Mouse (Mus musculus) kidney, adult 18-20 months (tissue): Measurements from ENCODE around the gene Auts2.
A peak's percentile ranks its signal among the peaks of the same experiment; 100 is the strongest.

Experiments used
- DNase-seq: peaks from one replicate; pipeline ENCODE4 v3.0.0; 2021

Gene Auts2

DNA sequence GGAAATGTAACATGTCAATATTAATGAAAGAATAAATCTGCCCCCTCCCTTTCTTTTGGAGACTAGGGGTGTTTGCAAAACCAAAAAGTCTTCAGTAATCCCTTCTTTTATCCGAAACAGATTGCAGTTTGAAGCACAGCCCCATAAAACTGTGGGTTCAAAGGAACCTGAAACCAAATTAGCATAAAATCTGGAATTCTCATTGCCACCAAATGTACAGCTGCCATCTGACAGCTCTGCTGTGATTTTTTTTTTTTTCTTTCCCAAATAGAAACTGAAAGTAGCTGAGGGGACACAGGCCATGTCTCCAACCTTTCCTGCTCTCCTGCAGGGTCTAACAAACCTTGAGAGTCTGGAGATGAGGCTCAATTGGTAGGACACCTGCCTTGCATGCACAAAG lies 996.7 kb downstream of the Auts2 start:
- no peak for DNase-seq

GRCm38 (mm10) chr5:131544381-131544780 lies 998.8 kb downstream of the Auts2 start:
- no peak for DNase-seq

DNA sequence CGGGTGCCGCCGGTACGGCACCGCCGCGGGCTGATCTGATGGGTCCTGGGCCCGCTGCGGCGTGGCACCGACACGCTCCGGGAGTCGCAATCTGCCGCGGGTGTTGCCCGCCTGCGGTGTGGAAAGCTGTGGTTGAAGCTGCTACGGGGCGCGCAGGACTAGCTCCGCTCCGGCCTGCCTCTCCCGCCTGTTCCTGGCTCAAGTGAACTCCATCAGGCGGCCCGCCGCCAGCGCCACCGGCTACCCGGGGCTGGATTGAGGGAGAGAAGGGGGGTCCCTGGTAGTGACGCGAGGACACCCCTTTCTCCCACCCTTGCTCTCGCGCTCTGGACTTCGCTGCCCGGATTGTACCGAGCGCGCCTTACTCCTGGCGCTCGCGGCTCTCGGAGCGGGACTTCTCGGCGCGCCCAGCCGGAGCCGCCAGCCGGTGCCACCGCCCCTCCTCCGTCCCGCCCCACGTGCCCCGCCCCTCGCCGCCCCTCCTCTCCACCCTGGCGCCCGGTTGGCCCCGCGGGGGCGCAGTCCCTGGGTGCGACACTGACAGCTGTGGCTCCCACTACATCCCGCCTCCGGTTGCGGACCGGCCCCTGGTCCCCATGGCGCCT lies 1004.7 kb downstream of the Auts2 start:
- DNase-seq = peak; percentile 67

GRCm38 (mm10) chr5:131537831-131538310 lies 1005.3 kb downstream of the Auts2 start:
- peak; percentile 46 for DNase-seq

DNA sequence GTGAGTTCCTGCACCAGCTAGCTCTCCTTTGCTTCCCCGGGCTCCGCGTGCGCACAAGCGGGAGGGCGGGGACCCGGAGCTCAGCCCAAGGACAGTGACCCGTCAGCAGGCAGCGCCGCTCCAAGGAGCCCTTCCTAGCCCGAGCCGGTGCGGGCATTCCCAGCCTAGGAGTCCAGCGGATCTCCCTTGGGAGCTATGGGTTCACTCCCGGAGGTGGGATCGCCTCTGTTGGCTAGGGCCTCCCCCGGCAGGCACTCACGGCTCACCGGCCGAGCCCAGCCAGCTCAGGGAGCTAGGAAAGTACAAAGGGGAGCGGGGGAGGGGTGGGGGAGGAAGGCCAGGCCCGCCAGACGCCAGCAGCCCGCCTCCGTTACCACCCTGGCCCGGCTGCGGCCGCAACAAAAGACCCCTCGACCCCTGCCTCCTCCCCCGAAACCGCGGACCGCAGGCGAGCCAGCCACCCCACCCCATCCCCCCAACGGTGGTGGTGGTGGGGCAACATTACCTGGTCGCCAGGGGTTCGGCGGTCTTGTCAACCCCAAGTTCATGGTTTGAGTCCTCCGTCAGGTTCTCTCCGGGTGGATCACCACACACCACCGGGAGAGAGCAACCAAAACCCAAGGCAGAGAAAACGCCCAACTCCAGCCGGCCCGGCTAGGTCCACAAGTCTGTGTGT lies 1005.9 kb downstream of the Auts2 start:
- peak; percentile 67 for DNase-seq

DNA sequence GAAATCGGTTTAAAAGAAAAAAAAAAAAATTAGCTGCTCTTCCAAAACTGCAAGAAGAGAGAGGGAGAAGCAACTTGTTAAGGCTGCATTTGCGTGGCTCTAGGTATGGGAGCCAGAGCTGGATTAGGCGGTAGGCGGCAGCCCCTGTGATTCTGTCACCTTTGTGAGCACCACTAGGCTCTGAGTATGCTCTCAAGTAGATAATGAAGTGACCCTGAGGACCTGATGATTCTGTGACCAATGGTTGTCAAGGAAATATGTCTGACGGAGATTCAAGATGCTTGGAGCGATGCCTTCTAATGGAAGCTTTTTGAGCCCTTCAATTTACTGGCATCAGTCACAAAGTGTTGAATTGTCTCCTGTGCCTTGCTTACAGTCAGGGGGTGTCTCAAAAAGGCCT lies 1007.4 kb downstream of the Auts2 start:
- DNase-seq = no peak

DNA sequence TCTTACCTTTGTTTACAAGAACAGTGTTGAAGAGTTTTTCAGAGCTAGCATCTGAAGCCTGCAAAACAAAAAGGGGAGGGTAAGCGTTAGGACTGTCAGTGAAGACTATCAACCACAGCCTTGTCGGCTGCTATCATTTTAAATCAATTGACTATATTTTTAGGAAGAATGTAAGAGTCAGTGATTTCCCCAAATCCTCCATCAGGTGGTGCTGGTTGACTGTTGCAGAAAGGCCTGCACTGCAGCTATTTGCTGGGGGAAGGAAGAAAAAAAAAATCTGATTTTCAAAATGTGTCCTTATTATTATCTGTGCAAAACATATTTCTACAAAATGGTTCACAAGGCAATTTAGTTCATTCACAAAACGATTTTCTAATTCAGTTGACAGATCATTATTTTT lies 1009.3 kb downstream of the Auts2 start:
- peak; percentile 22 for DNase-seq

DNA sequence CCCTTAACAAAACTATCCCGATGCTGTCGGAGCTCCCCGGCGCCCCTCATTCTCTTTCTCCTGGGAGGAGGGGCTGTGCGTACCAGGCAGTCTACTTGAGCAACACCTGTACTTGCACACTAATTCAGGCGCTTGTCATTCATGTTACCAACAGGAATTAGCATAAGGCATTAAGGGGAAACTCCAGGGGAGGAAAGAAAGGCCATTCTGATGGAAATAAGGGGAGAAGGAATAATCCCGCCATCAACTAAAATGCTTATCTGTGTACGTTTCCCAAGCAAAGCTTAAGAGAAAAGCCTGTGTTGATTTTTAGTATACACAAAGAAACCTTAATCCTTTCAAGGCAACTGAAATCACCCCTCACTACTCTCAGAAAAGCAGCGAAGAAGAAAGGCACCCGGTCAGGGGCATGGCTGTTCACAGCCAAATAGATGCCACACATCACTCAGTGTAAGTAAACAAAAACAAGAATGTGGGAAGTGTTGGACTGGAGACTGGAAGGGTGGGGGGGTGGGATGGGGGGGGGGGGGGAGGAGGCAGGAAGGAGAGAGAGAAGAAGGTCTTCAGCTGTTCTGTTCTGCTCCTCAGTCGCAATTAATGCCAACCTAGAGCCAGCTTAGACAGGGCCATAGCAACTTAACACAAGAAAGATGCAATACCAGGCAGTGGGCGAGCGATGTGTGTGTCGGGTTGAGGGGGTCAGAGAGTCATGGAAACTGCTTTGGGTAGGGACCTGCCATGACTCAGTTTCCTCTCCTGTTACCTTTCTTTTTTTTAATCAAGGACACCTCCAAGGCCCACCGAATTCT lies 1011.2 kb downstream of the Auts2 start:
- no peak for DNase-seq

DNA sequence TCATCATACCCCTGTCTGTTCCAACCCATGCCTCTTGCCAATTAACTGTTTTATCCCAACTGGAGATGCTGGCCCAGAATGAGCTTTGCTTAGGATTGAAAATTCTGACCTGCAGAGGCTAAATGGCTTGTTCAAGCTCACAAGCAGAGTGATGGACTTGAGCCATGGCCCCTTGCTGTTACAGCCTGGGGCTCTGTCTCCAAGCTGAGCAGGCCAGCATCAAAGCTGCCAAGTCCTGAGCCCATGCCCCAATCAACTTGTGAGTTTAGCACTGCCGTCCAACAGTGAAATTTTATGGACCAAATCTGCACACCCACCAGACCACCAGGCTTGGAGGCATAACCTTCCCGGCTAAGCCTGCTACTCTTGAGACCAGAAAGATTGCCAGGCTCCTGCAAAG lies 1012.3 kb downstream of the Auts2 start:
- DNase-seq = no peak

DNA sequence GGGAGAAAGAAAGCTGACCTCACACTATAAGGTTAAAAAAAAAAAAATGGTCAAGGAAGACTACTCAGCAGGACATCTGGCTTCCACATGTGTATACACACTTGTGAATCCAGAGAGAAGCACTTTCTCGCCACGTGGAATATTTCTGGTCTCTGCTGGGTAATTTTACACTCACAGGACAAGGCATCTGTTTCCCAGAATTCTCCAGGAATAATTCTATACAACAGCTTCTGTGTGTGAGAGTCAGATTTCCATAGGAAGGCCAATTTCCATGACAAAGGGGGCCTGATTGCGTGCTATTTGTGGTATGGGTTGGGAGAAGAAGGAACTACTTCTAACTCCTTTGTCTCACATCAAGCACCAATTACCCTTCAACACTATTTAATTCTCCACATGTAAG lies 1016.5 kb downstream of the Auts2 start:
- DNase-seq = no peak

GRCm38 (mm10) chr5:131524900-131525465 lies 1018.2 kb downstream of the Auts2 start:
- no peak for DNase-seq

DNA sequence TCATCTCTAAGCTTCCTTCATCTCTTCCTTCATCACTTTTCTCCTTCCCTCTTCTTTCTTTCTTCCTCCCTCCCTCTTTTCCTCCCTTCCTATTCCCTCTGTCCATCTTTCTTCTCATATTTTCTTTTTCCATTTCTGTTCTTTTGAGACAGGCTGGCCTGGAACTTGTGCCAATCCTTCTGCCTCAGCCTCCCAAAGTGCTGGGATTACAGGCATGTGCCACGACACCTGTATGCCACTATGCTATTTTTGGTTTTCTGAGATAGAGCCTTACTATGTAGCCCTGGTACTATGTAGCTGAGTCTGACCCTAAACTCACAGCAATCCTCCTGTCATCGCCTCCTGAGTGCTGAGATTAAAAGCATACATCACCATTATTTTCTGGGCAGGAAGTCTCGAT lies 1023.6 kb downstream of the Auts2 start:
- no peak for DNase-seq

DNA sequence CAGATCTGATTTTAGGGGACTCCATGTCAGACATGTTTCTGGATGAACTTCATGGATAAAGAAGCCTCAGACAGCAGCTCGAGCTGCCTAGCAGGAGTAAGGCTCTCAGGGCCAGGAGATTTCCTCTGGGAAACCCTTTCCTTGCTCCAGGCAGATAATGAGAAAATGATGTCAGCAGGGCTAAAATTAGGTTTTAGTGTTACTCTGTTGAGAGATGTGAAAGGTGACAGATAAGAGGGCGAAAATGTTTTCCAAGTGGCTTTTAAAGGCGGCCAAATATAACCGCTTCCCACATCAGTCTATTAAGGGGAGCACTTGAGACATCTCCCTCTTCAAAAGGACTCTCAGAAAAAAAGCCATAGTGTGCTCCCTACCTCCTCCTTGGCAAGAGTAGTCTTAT lies 1025.5 kb downstream of the Auts2 start:
- no peak for DNase-seq

- DNase-seq = peak; percentile 22
Measured at GRCm38 (mm10) chr5:131515707-131516407, 1027.3 kb downstream of the Auts2 start.

DNA sequence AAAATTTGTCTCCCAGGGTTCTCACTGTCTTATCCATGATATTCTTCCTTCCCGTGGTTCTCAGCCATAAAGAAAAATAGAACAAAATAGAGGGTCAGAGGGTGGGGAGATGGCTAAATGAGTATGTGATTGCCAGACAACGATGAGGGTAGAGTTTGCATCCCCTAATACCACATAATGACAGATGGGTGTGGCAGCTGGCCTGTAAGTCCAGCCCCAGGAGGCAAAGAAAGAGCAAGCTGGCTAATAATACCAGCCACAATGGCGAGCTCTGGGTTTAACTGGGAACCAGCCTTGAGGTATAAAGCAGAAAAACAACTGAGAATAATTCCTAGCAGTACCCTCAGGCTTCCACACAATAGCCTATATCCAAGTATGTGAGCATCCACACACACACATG lies 1029.4 kb downstream of the Auts2 start:
- DNase-seq = no peak

GRCm38 (mm10) chr5:131512617-131513016 lies 1030.5 kb downstream of the Auts2 start:
- DNase-seq = no peak

DNA sequence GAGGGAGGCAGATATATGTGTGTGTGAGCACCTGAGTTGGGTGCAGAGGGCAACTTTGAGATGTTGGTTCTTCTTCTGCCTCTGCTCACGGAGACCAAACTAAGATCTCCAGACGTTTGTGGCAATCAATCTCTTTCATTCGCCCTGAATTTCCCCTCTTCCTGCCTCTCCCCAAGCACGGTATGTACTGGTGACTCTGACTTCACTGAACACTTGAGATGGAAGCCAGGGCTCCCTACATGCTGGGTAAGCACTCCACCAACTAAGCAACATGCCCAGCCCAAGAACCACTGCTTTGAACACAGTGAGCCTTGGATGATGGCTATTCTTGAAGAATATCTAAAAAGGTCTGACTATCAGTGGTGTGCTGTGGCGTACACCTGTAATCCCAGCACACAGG lies 1032.5 kb downstream of the Auts2 start:
- DNase-seq = no peak

GRCm38 (mm10) chr5:131509315-131509714 lies 1033.8 kb downstream of the Auts2 start:
- DNase-seq = no peak

- DNase-seq = no peak
Measured at GRCm38 (mm10) chr5:131498865-131499264, 1044.3 kb downstream of the Auts2 start.

DNA sequence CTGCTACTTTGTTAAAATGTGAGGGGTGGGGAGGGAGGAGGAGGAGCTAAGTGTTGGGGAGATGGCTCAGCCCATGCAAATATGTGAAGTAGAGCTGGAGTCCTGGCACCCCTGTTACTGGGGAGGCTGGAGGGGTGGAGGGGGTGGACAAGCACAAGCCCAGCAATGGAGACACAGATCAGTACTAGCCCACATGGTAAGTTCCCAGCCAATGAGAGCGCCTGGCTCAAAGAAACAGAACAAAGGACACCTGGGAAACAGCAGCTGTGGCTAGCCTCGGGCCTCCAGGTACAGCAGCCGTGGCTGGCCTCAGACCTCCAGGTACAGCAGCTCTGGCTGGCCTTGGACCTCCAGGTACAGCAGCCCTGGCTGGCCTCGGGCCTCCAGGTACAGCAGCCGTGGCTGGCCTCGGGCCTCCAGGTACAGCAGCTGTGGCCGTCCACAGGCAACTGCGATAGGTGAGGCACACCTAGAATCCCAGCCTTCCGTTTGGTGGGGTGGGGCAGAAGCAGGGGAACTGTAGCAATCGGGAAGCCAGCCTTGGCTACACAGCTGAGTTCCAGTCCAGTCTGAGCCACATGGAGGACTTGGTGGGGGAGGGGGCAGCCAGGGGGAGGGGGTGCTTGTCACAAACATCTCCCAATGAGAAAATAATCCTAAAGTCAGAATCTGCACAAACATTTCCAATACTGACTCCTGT lies 1046.5 kb downstream of the Auts2 start:
- DNase-seq = no peak

DNA sequence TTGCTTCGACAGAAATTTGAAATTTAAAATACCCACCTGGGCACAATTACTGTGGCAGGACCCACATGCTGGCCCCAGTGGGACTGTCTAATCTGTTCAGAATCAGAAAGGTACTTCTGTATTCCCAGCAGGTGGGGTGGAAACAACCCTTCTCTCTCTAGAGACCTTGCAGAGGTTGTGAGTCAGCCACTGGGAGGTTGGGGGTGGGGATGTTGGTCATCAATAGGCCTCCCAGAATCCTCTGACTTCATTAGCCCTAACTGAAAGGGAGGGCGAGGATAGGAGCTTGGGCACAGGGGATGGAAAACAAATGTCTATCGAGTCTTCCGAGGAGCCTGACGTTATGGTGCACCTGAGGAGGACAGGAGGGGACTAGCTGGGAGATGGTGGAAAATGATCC lies 1048.6 kb downstream of the Auts2 start:
- DNase-seq = no peak

DNA sequence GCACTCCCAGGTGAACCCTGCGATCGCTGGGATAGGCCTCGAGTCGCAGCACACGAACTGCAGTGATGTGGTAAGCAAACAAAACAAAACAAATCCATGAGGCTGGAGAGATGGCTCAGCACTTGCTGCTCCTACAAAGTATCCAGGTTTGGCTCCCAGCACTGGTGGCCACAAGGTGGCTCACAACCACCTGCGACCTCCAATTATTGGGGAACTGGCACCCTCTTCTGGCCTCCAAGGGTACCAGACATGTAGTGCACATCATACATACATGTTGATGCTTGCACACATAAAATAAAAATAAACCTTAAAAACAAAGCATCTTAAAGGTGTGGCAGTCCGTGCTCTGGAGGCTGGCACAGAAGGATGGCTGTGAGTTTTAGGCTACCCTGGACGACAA lies 1050.6 kb downstream of the Auts2 start:
- no peak for DNase-seq
